Mouse (Mus musculus): ENCODE measurements around the gene Ngf.

GRCm38 (mm10) chr3:102553935-102554670, 84.4 kb downstream of the Ngf start:
- TF ChIP-seq CTCF (IDR thresholded peaks at IDR 0.05; ENCODE audit: low read depth, low read length) (no peak), POLR2A (IDR thresholded peaks at IDR 0.05; ENCODE audit: insufficient read depth, low read length) (no peak)

All from ES-Bruce4 (cell line).